Mouse (Mus musculus) erythroid progenitor cell, adult 5-6 weeks (primary cell): Measurements from ENCODE around the gene Yap1. TPM values are rescaled to one million over a fixed set of nuclear protein-coding genes. Genes with fewer than 3 reads are reported as not detected.
"Not testable (repeated sequence)": the region's sequence is repeated elsewhere in the genome, so short reads cannot be mapped to it uniquely, and the experiment has no call there.

Experiments
- ATAC-seq: replicated peaks from 2 replicates; pipeline ENCODE4 v1.8.0; 2016; ENCODE audit warnings: moderate number of reproducible peaks, mild to moderate bottlenecking, moderate TSS enrichment, inconsistent platforms; ENCODE audit not compliant: poor library complexity, low FRiP score, severe bottlenecking
- total RNA-seq, 2 experiments: library from RNA; stranded (forward) in 1 of 2; stranded (reverse) in 1 of 2; fragments of 150-400 nt in 1 of 2; fragments of 186-747, 209-891 nt in 1 of 2; gene quantifications; 2 replicates each; pipeline versions ENCODE4 v1.2.3 to v1.2.4; 2015 to 2017; ENCODE audit warnings: low replicate concordance in 2 of 2

Gene Yap1
- total RNA-seq, 2 experiments from 2014 or later = 2.5 TPM; not detected in 1

DNA sequence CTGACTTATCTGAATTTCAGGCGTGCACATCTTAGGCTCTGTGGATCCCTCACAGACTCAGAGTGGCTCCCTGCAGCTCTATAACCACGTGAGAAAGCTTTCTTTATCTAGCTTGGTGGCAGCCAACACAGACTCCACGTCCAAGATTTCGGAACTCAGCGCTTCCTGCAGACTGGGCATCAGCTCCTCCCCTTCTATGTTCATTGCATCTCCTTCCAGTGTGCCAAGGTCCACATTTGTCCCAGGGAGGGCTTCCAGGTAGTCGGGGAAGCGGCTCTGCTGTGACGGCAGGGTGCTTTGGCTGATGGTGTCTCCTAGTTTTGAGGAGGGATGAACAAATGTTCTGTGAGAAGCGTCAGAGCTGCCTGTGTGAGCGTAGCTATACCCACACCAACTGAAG lies 70.0 kb downstream of the Yap1 start:
- ATAC-seq = no peak

DNA sequence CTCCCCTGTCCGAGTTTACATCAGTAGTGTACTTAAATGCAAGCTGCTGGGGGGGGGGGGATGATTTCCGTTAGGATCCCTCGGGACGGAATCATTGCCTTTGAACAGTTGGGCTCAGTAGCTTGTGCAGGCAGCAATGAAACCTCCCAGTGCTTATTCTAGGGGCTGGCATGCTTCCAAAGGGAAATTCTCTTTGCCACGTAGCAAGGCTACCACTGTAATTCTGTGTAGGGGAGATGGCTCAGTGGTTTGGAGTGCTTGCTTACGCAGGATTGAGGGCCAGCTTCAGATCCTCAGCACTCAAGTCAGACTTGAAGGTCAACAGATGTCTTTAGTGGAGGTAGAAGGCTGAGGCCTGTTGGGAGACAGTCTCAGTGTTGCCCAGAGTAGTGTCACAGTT lies 74.8 kb downstream of the Yap1 start:
- ATAC-seq = no peak

DNA sequence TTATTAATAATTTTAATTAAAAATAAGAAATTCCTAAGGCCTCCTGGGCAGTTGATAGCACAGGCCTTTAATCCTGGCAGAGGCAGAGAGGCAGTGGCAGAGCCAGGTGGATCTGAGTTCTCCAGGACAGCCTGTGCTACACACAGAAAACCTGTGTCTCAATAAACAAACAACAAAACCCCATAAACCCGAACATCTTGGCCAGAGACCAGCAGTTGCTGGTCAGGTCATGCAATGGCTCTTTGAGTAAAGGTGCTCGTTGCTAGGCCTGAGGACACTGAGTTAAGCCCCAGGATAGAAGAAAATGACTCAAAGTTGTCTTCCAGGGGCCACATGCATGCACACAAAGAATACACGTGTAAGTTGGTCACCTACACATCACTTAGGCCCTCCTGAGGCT lies 75.5 kb downstream of the Yap1 start:
- ATAC-seq = no peak; the same call in 1 of the 2 replicates

DNA sequence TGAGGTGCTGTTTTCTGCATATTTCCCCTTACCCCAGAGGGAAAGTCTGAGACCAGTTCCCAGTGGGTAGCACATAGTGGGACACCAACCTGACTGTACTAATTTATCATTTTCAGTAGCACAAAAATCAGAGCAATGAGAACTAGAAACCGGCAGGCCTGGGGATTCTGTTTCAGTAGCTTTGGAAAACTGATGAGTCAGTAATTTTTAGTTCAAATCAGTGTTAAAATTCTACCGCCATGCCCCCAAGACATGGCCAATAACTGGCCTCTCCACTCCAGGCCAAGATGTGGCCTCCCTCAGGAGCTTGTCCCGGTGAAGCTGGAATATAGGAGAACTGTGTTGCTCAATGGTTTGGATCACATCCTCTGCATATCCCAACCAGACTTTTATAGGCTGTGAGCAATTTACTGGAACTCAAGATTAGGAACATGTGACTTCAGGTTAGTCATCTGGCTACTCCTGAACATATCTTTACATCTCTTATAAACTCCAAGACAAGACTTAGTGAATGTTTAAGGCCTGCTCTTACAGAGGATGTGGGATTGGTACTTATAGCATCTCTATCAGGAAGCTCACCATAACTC lies 76.1 kb downstream of the Yap1 start:
- ATAC-seq = no peak

DNA sequence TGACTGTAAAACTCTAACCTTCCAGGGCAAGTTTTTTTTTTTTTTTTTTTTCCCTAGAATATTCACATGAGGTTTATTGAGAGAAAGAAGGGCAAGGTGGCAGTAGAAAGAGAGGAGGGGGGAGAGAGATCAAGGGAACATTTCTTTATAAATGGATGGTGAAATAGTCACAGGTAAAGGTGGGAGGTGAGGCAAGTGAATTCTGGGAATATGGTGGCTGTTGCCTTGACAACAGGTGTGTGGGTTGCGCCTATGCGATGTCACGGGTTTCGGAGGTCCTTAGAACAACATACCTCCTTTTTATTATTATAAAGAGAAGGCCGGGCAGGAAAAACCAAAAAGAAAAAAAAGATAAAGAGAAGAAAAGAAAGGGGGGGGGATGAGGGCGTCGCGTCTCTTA lies 89.5 kb downstream of the Yap1 start:
- ATAC-seq = no peak

DNA sequence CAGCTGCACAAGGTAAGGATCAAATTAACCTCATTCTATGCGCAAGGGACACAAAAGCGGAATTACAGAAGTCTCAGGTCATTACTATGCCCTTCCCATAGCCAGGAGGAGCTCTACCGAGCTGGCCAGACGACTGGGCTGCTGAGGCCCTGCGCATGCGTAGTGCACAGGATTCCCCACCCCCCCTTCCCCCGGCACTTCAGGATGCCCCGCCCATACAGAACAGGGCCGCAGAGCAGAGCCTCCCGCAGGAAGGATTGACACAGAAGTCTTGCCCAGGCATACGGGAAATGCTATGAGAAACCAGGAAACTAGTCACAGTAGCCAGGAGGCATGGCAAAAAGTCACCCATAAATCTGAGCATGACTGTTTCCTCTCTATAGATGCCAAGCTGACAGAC lies 89.9 kb downstream of the Yap1 start:
- ATAC-seq = no peak

DNA sequence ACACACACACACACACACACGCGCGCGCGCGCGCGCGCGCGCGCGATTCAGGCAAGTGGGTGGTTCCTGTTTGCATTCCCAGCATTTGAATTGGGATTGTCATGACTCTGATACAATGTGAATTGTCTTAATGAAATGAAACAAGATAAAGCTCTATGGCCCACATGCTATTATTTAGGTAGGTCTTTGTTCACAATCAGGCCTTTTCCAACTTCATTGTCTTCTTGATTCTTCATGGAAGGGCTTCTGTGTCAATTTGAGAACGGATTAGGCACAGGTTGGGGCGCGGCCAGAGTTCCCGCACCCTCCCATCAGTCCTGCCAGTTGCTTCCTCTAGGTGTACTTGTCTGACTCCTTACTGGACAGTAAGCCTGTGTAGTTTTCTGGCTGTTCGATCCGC lies 90.4 kb downstream of the Yap1 start:
- ATAC-seq = no peak

DNA sequence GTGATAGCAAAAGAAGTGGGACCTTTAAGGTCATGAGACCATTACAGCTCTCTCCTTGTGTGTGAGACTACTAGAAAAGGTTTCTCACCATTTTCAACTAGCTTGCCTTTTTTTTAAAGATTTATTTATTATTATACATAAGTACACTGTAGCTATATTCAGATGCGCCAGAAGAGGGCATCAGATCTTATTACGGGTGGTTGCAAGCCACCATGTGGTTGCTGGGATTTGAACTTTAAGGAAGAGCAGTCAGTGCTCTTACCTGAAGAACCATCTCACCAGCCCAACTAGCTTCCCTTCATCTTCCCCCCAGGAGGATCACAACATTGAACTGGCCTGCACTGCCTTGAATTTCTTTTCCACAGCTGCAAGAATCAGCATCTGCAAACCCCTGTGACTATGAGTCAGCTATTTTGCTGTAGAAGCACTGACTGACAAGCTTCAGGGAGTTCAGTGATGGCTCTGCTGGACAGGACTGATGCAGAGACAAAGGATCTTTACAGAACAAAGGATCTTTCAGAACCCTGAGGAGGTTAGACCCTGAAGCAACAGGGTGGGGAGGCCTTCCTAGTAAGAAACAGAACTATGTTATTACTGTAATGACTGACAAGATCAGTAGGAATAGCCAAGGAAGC lies 96.9 kb downstream of the Yap1 start:
- ATAC-seq = no peak

DNA sequence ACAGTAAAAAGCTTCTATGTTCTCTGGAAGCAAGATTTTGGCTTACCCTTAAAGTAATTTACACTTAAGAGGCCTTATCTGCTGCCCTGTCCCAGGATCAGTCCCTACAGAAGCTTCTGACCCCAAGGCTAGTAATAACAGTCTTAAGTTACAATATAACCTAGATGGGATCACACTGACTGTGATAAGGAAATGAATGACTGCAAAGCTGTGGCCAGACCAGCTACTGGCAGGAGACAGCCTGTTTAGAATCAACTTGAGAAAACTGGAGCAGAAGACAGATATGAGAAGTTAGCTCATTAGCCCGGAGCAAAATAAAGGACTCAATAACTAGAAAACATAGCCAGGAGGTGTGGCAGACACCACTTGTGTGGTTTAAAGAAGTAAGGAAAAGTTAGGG lies 97.8 kb downstream of the Yap1 start:
- ATAC-seq = no peak

DNA sequence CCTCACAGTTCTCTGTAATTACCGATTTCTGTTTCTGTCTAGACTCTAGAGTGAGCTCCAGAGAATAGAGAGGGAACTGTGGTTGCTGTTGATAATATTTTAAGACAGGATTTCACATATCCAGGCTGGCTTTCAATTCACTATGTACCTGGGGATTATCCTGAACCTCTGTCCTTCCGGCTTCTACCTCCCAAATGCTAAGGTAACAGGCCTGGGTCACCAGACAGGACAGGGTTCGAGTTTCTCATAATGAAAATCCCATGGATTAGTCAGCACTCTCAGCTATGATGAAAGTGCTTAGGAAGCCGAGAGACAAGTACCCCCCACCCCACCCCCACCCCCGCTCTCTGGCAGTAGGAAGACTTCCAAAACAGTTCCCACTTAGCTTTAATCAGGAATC lies 100.6 kb downstream of the Yap1 start:
- ATAC-seq = no peak

DNA sequence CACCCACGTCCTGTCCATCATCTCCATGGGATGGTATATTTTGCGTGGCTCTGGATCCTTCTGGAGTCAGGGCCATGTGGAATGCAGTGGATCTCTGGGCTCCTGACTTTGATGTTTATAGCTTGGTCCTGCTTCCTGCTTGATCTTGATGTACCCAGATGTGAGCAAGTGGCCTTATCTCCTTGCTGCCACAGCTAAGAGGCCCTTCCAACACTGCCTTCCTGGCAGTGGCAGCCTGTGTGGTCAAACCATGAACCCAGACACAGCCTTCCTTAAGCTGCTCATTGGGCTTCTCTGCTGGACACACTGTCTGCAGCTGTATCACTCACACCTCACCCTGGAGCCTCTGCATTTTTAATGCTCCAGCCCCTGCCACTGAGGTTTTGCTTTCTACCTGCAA lies 101.1 kb downstream of the Yap1 start:
- ATAC-seq = no peak

DNA sequence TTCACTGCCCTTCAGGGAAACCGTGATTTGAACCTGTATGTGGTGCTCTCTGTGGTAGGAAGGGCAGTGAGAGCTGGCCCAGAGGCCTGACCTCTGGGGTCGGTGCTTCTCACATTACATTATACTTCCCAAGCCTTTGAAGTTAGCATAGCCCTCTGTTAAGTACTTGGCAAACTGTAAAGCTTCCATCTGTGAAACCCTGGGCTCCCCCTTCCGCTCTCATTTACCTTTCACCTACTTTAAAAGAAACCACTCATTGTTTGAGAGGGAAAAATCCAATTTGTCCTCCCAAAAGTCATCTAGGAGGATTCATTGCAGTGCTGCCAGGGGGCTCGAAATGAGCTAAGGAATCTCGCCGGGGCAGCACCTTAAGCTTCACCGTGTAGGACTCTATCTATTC lies 102.1 kb downstream of the Yap1 start:
- ATAC-seq = no peak

DNA sequence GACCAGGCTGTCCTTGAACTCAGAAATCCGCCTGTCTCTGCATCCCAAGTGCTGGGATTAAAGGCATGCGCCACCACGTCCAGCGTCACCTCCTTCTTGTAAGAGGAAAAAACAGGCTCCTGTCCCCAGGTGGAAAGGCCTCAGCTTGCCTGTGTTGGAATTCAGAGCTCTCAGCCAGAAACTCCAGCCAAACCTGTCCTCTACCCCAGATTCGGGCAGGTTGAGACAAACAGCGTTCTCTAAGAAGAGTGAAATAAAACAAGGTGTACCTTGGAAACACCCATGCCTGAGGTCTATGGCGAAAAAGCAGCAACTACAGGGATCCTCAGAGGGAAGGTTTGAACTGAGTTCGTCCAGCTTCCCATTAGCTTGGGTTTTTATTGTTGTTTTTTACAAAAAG lies 103.4 kb downstream of the Yap1 start:
- ATAC-seq = no peak

DNA sequence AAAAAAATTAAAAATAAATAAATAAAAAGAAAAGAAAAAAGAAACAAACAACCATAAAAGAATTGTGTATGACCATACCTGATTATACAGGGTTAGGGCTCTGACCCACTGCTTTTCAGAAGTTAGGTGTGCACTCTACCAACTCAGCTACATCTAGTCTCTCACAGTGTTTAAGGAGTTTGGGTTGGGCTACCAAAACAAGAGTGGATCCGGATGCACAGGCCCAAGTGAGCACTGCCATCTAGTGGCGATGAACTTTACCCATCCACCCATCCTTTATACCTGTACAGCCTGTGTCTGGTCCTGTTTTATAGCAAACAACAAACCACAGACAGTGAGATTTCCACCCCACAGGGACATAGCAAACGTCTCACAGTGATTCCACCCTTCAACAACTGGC lies 106.9 kb downstream of the Yap1 start:
- ATAC-seq = no peak

DNA sequence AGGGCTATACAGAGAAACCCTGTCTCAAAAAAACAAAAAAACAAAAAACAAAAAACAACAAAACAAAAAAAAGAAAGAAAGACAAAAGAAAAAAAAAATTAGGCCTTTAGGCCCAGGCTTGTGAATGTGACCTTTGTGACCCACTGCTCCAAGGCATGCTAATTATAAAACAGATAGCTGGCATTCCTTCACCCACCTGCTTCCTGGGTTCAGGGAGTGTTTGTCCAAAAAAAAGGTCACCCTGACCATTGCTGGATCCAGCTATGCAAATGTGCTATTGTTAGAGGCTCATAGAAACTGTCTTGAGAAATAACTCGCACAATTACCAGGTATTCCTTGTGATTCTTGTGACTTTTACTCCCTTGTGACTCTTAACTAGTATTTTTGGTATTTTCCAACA lies 112.6 kb downstream of the Yap1 start:
- ATAC-seq = not testable (repeated sequence)

DNA sequence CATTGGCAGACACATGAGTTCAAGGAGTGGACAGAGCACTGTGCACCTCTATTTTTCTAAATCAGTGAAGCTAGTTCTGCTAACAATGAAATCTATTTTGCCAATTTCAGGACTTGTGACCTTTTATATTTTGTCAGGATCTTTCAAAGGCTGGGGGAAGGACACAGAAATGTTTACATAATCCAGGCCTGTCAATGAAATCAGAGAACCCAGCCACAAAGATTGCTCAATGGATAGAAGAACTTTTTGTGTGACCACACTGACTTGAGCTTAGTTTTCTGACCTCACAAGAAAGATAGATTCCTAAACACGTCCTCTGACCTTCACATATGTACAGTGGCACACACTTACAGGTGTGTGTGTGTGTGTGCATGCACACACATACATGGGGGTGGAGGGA lies 113.2 kb downstream of the Yap1 start:
- ATAC-seq = no peak

DNA sequence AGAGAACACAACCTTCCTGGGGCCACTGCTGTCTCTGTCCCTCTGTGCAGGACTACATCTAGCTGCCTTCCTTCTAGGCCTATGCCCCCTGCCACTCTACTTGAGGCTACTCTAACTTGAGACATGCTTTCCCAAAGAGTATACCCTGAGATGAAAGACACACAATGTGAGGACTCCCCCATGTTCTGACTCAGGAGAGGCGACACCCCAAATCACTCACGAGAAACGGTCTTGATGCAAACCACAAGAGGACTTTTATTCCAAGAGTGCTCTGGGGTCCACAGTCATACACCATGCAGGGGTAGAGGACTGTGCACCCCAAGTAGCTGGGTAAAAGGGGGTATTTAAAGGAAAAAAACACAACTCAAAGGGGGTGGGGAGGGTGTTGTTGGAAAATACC lies 120.0 kb downstream of the Yap1 start:
- no peak for ATAC-seq

DNA sequence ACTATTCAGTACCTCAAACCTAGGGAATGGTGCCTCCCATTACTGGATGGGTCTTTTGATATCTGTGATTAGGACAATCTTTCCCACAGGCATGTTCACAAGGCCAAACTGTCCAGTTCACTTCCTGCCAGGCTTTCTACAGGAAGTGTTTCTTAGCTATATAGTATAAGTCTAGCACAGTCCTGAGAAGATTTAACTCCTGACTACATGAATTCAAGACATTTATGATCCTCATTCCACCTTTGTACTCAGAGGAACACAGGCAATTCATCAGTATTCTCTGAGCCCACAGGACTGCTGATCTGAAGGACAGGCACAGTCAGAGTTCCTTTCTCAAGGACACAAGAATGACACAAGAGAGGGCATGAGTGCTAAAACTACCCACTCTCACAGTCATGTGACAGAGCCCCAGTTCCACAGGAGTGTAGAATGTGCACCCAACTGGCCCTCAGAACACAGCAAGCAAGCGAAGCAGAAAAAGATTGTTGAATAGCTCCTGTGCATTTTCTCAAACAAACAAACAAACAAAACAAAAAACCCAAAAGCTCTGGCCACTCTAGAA lies 122.0 kb downstream of the Yap1 start:
- ATAC-seq = no peak
